Mouse (Mus musculus): Measurements from ENCODE around the gene Fbln2. TPM values are rescaled to one million over a fixed set of nuclear protein-coding genes. Genes with fewer than 3 reads are reported as not detected.

Gene Fbln2
- polyA plus RNA-seq, 1 experiment from 2014 or later = 200 TPM

- ATAC-seq (ENCODE audit: insufficient number of reproducible peaks, insufficient read depth, low FRiP score, low TSS enrichment) = no peak
- no peaks in the 10 kb centered on the region for H3K9me3 ChIP-seq
- H3K9ac ChIP-seq = no peak overlapping the region
- H3K36me3 ChIP-seq = no peaks in the 10 kb centered on the region
- H3K27me3 ChIP-seq = peaks cover 4% of the 10 kb centered on the region; the same call in 1 of the 2 replicates
- no peak overlapping the region for H3K4me3 ChIP-seq
- no peak overlapping the region for H3K27ac ChIP-seq
- no peak overlapping the region for H3K4me2 ChIP-seq (replicated peaks)
- peaks cover 3% of the 10 kb centered on the region; the same call in 1 of the 2 replicates for H3K4me1 ChIP-seq
- 72% methylated on average over 6 of the region's 6 CpGs for WGBS
Measured at GRCm38 (mm10) chr6:91298828-91299227, 86.6 kb downstream of the Fbln2 start.

- H3K4me1 ChIP-seq = peaks cover 3% of the 10 kb centered on the region; the same call in 1 of the 2 replicates
- WGBS = 51% methylated on average over 3 of the region's 3 CpGs
- H3K4me2 ChIP-seq (replicated peaks) = no peak overlapping the region
- ATAC-seq (ENCODE audit: insufficient number of reproducible peaks, insufficient read depth, low FRiP score, low TSS enrichment) = no peak
- no peak overlapping the region for H3K27ac ChIP-seq
- H3K4me3 ChIP-seq = no peak overlapping the region
- H3K9me3 ChIP-seq = no peaks in the 10 kb centered on the region
- H3K36me3 ChIP-seq = no peaks in the 10 kb centered on the region
- no peaks in the 10 kb centered on the region; the same call in 1 of the 2 replicates for H3K27me3 ChIP-seq
- no peak overlapping the region for H3K9ac ChIP-seq
Measured at GRCm38 (mm10) chr6:91300079-91300478, 87.8 kb downstream of the Fbln2 start.

GRCm38 (mm10) chr6:91301839-91302238 is 89.6 kb downstream of the Fbln2 start:
- no peaks in the 10 kb centered on the region; the same call in 1 of the 2 replicates for H3K27me3 ChIP-seq
- no peaks in the 10 kb centered on the region for H3K36me3 ChIP-seq
- no peak overlapping the region for H3K27ac ChIP-seq
- H3K4me3 ChIP-seq = no peak overlapping the region
- H3K4me2 ChIP-seq (replicated peaks) = no peak overlapping the region
- ATAC-seq (ENCODE audit: insufficient number of reproducible peaks, insufficient read depth, low FRiP score, low TSS enrichment) = no peak
- peaks cover 3% of the 10 kb centered on the region; the same call in 1 of the 2 replicates for H3K4me1 ChIP-seq
- 45% methylated on average over 1 of the region's 1 CpGs for WGBS
- H3K9ac ChIP-seq = no peak overlapping the region
- no peaks in the 10 kb centered on the region for H3K9me3 ChIP-seq

- H3K27me3 ChIP-seq = no peaks in the 10 kb centered on the region; the same call in 1 of the 2 replicates
- H3K9me3 ChIP-seq = no peaks in the 10 kb centered on the region
- no peak for ATAC-seq (ENCODE audit: insufficient number of reproducible peaks, insufficient read depth, low FRiP score, low TSS enrichment)
- no peak overlapping the region for H3K4me3 ChIP-seq
- WGBS = 73% methylated on average over 3 of the region's 3 CpGs
- H3K36me3 ChIP-seq = no peaks in the 10 kb centered on the region
- no peak overlapping the region for H3K27ac ChIP-seq
- peaks cover 3% of the 10 kb centered on the region; the same call in 1 of the 2 replicates for H3K4me1 ChIP-seq
- H3K9ac ChIP-seq = no peak overlapping the region
- no peak overlapping the region for H3K4me2 ChIP-seq (replicated peaks)
Measured at GRCm38 (mm10) chr6:91302337-91302736, 90.1 kb downstream of the Fbln2 start.

- H3K27me3 ChIP-seq = no peaks in the 10 kb centered on the region
- no peak overlapping the region for H3K4me3 ChIP-seq
- 76% methylated on average over 4 of the region's 4 CpGs for WGBS
- H3K9me3 ChIP-seq = no peaks in the 10 kb centered on the region
- H3K9ac ChIP-seq = no peak overlapping the region
- H3K4me1 ChIP-seq = peaks cover 3% of the 10 kb centered on the region; the same call in 1 of the 2 replicates
- no peaks in the 10 kb centered on the region for H3K36me3 ChIP-seq
- no peak for ATAC-seq (ENCODE audit: insufficient number of reproducible peaks, insufficient read depth, low FRiP score, low TSS enrichment)
- no peak overlapping the region for H3K27ac ChIP-seq
- no peak overlapping the region for H3K4me2 ChIP-seq (replicated peaks)
Measured at GRCm38 (mm10) chr6:91304172-91304571, 91.9 kb downstream of the Fbln2 start.

GRCm38 (mm10) chr6:91307972-91308371 is 95.7 kb downstream of the Fbln2 start:
- H3K9me3 ChIP-seq = no peaks in the 10 kb centered on the region
- H3K9ac ChIP-seq = no peak overlapping the region
- no peaks in the 10 kb centered on the region for H3K36me3 ChIP-seq
- ATAC-seq (ENCODE audit: insufficient number of reproducible peaks, insufficient read depth, low FRiP score, low TSS enrichment) = no peak
- H3K4me2 ChIP-seq (replicated peaks) = no peak overlapping the region
- no peaks in the 10 kb centered on the region for H3K4me1 ChIP-seq
- H3K27me3 ChIP-seq = no peaks in the 10 kb centered on the region
- 50% methylated on average over 1 of the region's 1 CpGs for whole genome bisulfite sequencing
- no peak overlapping the region for H3K27ac ChIP-seq
- no peak overlapping the region for H3K4me3 ChIP-seq

- Histone ChIP-seq H3K36me3 (no peaks in the 10 kb centered on the region), H3K9ac (no peak overlapping the region), H3K4me3 (no peak overlapping the region), H3K27ac (no peak overlapping the region), H3K9me3 (no peaks in the 10 kb centered on the region), H3K27me3 (no peaks in the 10 kb centered on the region), H3K4me1 (no peaks in the 10 kb centered on the region), H3K4me2 (replicated peaks) (no peak overlapping the region)
- WGBS = 86% methylated on average over 5 of the region's 5 CpGs
- ATAC-seq (ENCODE audit: insufficient number of reproducible peaks, insufficient read depth, low FRiP score, low TSS enrichment) = no peak
Measured at GRCm38 (mm10) chr6:91311204-91311603, 98.9 kb downstream of the Fbln2 start.

GRCm38 (mm10) chr6:91312491-91312890 is 100.2 kb downstream of the Fbln2 start:
- Histone ChIP-seq H3K27me3 (no peaks in the 10 kb centered on the region), H3K4me3 (no peak overlapping the region), H3K4me2 (replicated peaks) (no peak overlapping the region), H3K36me3 (no peaks in the 10 kb centered on the region), H3K4me1 (no peaks in the 10 kb centered on the region), H3K9me3 (peaks cover 2% of the 10 kb centered on the region; the same call in 1 of the 2 replicates), H3K27ac (no peak overlapping the region), H3K9ac (no peak overlapping the region)
- WGBS = 71% methylated on average over 9 of the region's 9 CpGs
- no peak for ATAC-seq (ENCODE audit: insufficient number of reproducible peaks, insufficient read depth, low FRiP score, low TSS enrichment)

Other genes with a start within 250 kb of the Fbln2 start
- gene Iqsec1, start 223.8 kb upstream of the Fbln2 start, polyA plus RNA-seq (2016; fragmentation: Nextera tagmentation; extraction: Ambion mirVana) = 11.0 and 11.7 TPM in 2 replicates
- gene Nup210, start 95.6 kb upstream of the Fbln2 start, polyA plus RNA-seq (2016; fragmentation: Nextera tagmentation; extraction: Ambion mirVana) = 9.5 and 9.7 TPM in 2 replicates
- 16.7 and 16.8 TPM in 2 replicates for gene Hdac11, start 55.8 kb upstream of the Fbln2 start, polyA plus RNA-seq (2016; fragmentation: Nextera tagmentation; extraction: Ambion mirVana)
- gene Wnt7a, start 198.9 kb downstream of the Fbln2 start, polyA plus RNA-seq (2016; fragmentation: Nextera tagmentation; extraction: Ambion mirVana) = 1.6 and 3.6 TPM in 2 replicates